Mouse (Mus musculus): ENCODE measurements at regions not wholly inside any gene's neighbourhood (a gene's known extent, or its start where the extent isn't known, plus 50 kb on each side); places are given as distances from the start of the nearest gene placed in this dataset.

DNA sequence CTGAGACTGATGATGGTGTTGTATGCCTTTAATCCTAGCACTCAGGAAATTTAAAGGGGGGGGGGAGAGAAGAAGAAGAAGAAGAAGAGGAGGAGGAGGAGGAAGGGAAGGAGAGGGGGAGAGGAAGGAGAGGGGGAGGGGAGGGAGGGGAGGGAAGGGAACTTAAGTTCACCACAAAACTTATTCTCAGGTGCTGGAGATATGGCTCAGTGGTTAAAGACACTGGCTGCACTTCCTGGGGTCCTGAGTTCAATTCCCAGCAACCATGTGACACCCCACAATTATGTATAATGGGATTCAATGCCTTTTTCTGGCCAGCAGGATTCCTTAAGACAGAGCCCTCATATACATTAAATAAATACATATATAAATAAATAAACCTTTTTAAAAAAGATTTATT is 183.6 kb downstream of the Pfkfb3 start:
- TF ChIP-seq HCFC1 (IDR thresholded peaks at IDR 0.05; ENCODE audit: borderline replicate concordance, insufficient read depth, low read length) (no peak), ZC3H11A (IDR thresholded peaks at IDR 0.05; ENCODE audit: borderline replicate concordance, low read depth, low read length) (no peak), MAFK (IDR thresholded peaks at IDR 0.05; ENCODE audit: insufficient read depth, low read depth, low read length) (no peak), CHD2 (IDR thresholded peaks at IDR 0.05; ENCODE audit: low read depth, low read length) (no peak), ZNF384 (IDR thresholded peaks at IDR 0.05; ENCODE audit: low read depth, low read length) (no peak)
